Mouse (Mus musculus) stomach, postnatal 0 days (tissue): ENCODE measurements at regions not wholly inside any gene's neighbourhood (a gene's known extent, or its start where the extent isn't known, plus 50 kb on each side); places are given as distances from the start of the nearest gene placed in this dataset.
A peak's percentile ranks its signal among the peaks of the same experiment; 100 is the strongest.

ENCODE experiments used
- ATAC-seq: fragments of 200-750 bp; cut with Nextera tagmentation; 2 replicates; pipeline ENCODE4 v1.8.0; 2017; ENCODE audit not compliant: low FRiP score, low TSS enrichment
- DNase-seq: peaks from one replicate; pipeline ENCODE4 v3.0.0-alpha.2; 2016; ENCODE audit warnings: low spot score
- H3K27ac ChIP-seq: fragments of 300-500 bp; sonication (generic); replicated peaks from 2 replicates; pipeline ENCODE4 v1.5.1; 2014; ENCODE audit warnings: mild to moderate bottlenecking, control low read depth
- H3K27me3 ChIP-seq: fragments of 300-500 bp; sonication (generic); 2 replicates; pipeline ENCODE4 v1.6.1; 2014; ENCODE audit warnings: low read length; ENCODE audit not compliant: control insufficient read depth, insufficient read depth
- H3K36me3 ChIP-seq: fragments of 300-500 bp; sonication (generic); 2 replicates; pipeline ENCODE4 v1.6.1; 2014; ENCODE audit warnings: low read length, mixed read lengths; ENCODE audit not compliant: control insufficient read depth, insufficient read depth
- H3K4me1 ChIP-seq: fragments of 300-500 bp; sonication (generic); replicated peaks from 2 replicates; pipeline ENCODE4 v1.6.1; 2014; ENCODE audit warnings: antibody characterized with exemption; ENCODE audit not compliant: control insufficient read depth, insufficient read depth
- H3K4me2 ChIP-seq: fragments of 300-500 bp; sonication (generic); replicated peaks from 2 replicates; pipeline ENCODE4 v1.6.1; 2014; ENCODE audit warnings: low read depth, mild to moderate bottlenecking, control low read depth, moderate library complexity
- H3K4me3 ChIP-seq: fragments of 300-500 bp; sonication (generic); 2 replicates; pipeline ENCODE4 v1.5.1; 2014; ENCODE audit warnings: low read depth, low read length, control low read depth
- H3K9ac ChIP-seq: fragments of 300-500 bp; sonication (generic); 2 replicates; pipeline ENCODE4 v1.6.1; 2014; ENCODE audit warnings: mild to moderate bottlenecking, low read length, control low read depth, mixed read lengths
- H3K9me3 ChIP-seq: fragments of 300-500 bp; sonication (generic); 2 replicates; pipeline ENCODE4 v1.6.1; 2016; ENCODE audit warnings: low read length; ENCODE audit not compliant: control insufficient read depth
- CTCF ChIP-seq: IDR thresholded peaks from 2 replicates; pipeline ENCODE4 v1.5.1; 2016; ENCODE audit warnings: antibody characterized with exemption, low read depth, mild to moderate bottlenecking, moderate library complexity
- EP300 ChIP-seq: optimal IDR thresholded peaks from 2 replicates; pipeline ENCODE3; 2016; ENCODE audit warnings: antibody characterized with exemption
- WGBS: fragments of 180-500 bp; shearing (Covaris S2); extraction: QIAGEN DNeasy Blood & Tissue Kit; methylation state at CpG from one replicate; pipeline ENCODE4 v1.1.7; 2014; 5-methylcytosine and 5-hydroxymethylcytosine counted together

- ATAC-seq (no peak), DNase-seq (no peak)
- Histone ChIP-seq H3K9me3 (no peaks in the 10 kb centered on the region), H3K4me3 (no peak overlapping the region), H3K36me3 (no peaks in the 10 kb centered on the region), H3K4me1 (no peaks in the 10 kb centered on the region), H3K4me2 (no peak overlapping the region), H3K27me3 (no peaks in the 10 kb centered on the region), H3K27ac (no peak overlapping the region), H3K9ac (no peak overlapping the region)
- TF ChIP-seq CTCF (no peak), EP300 (no peak)
- 91% methylated on average over 7 of the region's 7 CpGs for WGBS
These were observed 363.7 kb upstream of the Spred2 start for GRCm38 (mm10) chr11:19560452-19560851.

GRCm38 (mm10) chr11:19562668-19563067 lies 361.5 kb upstream of the Spred2 start:
- 85% methylated on average over 4 of the region's 4 CpGs for WGBS
- H3K27ac ChIP-seq: no peak overlapping the region

GRCm38 (mm10) chr11:19585228-19585627 lies 338.9 kb upstream of the Spred2 start:
- H3K4me3 ChIP-seq: no peak overlapping the region
- no peaks in the 10 kb centered on the region for H3K9me3 ChIP-seq
- H3K9ac ChIP-seq: no peak overlapping the region
- ATAC-seq: no peak
- 65% methylated on average over 7 of the region's 7 CpGs for WGBS
- no peaks in the 10 kb centered on the region for H3K4me1 ChIP-seq
- H3K4me2 ChIP-seq: no peak overlapping the region
- H3K36me3 ChIP-seq: no peaks in the 10 kb centered on the region
- no peaks in the 10 kb centered on the region for H3K27me3 ChIP-seq
- DNase-seq: no peak
- no peak overlapping the region for H3K27ac ChIP-seq
- TF ChIP-seq EP300 (no peak), CTCF (no peak)

More at GRCm38 (mm10) chr11:19562668-19563067, 361.5 kb upstream of the Spred2 start:
- TF ChIP-seq CTCF (no peak), EP300 (no peak)
- no peak overlapping the region for H3K9ac ChIP-seq
- H3K27me3 ChIP-seq: no peaks in the 10 kb centered on the region
- DNase-seq: no peak
- no peak overlapping the region for H3K4me3 ChIP-seq
- no peak for ATAC-seq
- no peaks in the 10 kb centered on the region for H3K4me1 ChIP-seq
- H3K4me2 ChIP-seq: no peak overlapping the region
- no peaks in the 10 kb centered on the region for H3K36me3 ChIP-seq
- H3K9me3 ChIP-seq: no peaks in the 10 kb centered on the region

GRCm38 (mm10) chr11:19592506-19593355 lies 331.4 kb upstream of the Spred2 start:
- no peaks in the 10 kb centered on the region for H3K36me3 ChIP-seq

GRCm38 (mm10) chr11:19595107-19595506 lies 329.1 kb upstream of the Spred2 start:
- H3K4me3 ChIP-seq: no peak overlapping the region
- H3K9me3 ChIP-seq: no peaks in the 10 kb centered on the region
- TF ChIP-seq CTCF: 0 out of 2 replicates have a peak, but pooled peaks have one; percentile 7
- TF ChIP-seq EP300: no peak
- peak; percentile 65 for DNase-seq
- no peaks in the 10 kb centered on the region for H3K36me3 ChIP-seq
- no peak overlapping the region for H3K4me2 ChIP-seq
- no peaks in the 10 kb centered on the region for H3K27me3 ChIP-seq
- H3K4me1 ChIP-seq: no peaks in the 10 kb centered on the region
- ATAC-seq: peak; percentile 90
- no peak overlapping the region for H3K9ac ChIP-seq
- WGBS: 55% methylated on average over 4 of the region's 4 CpGs
- H3K27ac ChIP-seq: no peak overlapping the region

More at GRCm38 (mm10) chr11:19592506-19593355, 331.4 kb upstream of the Spred2 start:
- 79% methylated on average over 6 of the region's 6 CpGs for WGBS
- no peak for ATAC-seq
- TF ChIP-seq EP300: no peak
- no peak for TF ChIP-seq CTCF
- H3K27me3 ChIP-seq: no peaks in the 10 kb centered on the region
- no peak overlapping the region for H3K4me2 ChIP-seq
- DNase-seq: no peak
- no peaks in the 10 kb centered on the region for H3K9me3 ChIP-seq
- no peak overlapping the region for H3K4me3 ChIP-seq
- no peak overlapping the region for H3K9ac ChIP-seq
- no peaks in the 10 kb centered on the region for H3K4me1 ChIP-seq
- H3K27ac ChIP-seq: no peak overlapping the region

GRCm38 (mm10) chr11:19596336-19596735 lies 327.8 kb upstream of the Spred2 start:
- no peaks in the 10 kb centered on the region for H3K9me3 ChIP-seq
- no peak overlapping the region for H3K27ac ChIP-seq
- no peak overlapping the region for H3K4me2 ChIP-seq
- no peak overlapping the region for H3K4me3 ChIP-seq
- H3K9ac ChIP-seq: no peak overlapping the region
- H3K27me3 ChIP-seq: no peaks in the 10 kb centered on the region
- TF ChIP-seq CTCF (no peak), EP300 (no peak)
- no peak for DNase-seq
- ATAC-seq: no peak
- no peaks in the 10 kb centered on the region for H3K36me3 ChIP-seq
- no peaks in the 10 kb centered on the region for H3K4me1 ChIP-seq
